Mouse (Mus musculus) forebrain, embryonic 16.5 days (tissue): Measurements from ENCODE around the gene Cda. TPM values are rescaled to one million over a fixed set of nuclear protein-coding genes. Genes with fewer than 3 reads are reported as not detected.

ENCODE experiments used
- ATAC-seq: fragments of 200-750 bp; cut with Nextera tagmentation; 2 replicates; pipeline ENCODE4 v1.8.0; 2017; ENCODE audit warnings: mild to moderate bottlenecking, moderate library complexity
- H3K27ac ChIP-seq: fragments of 300-500 bp; sonication (generic); 2 replicates; pipeline ENCODE4 v1.5.1; 2014; ENCODE audit warnings: low read length, control low read depth
- H3K27me3 ChIP-seq: fragments of 300-500 bp; sonication (generic); replicated peaks from 2 replicates; pipeline ENCODE4 v1.6.1; 2014; ENCODE audit warnings: low read length; ENCODE audit not compliant: control insufficient read depth, insufficient read depth
- H3K36me3 ChIP-seq: fragments of 300-500 bp; sonication (generic); 2 replicates; pipeline ENCODE4 v1.6.1; 2014; ENCODE audit not compliant: control insufficient read depth, insufficient read depth
- H3K4me1 ChIP-seq: fragments of 300-500 bp; sonication (generic); replicated peaks from 2 replicates; pipeline ENCODE4 v1.6.1; 2014; ENCODE audit warnings: low read length; ENCODE audit not compliant: control insufficient read depth, insufficient read depth
- H3K4me2 ChIP-seq: fragments of 300-500 bp; sonication (generic); 2 replicates; pipeline ENCODE4 v1.6.1; 2014; ENCODE audit warnings: mild to moderate bottlenecking, low read length, control low read depth
- H3K4me3 ChIP-seq: fragments of 300-500 bp; sonication (generic); replicated peaks from 2 replicates; pipeline ENCODE4 v1.5.1; 2014; ENCODE audit warnings: mild to moderate bottlenecking, low read length, control low read depth
- H3K9ac ChIP-seq: fragments of 300-500 bp; sonication (generic); replicated peaks from 2 replicates; pipeline ENCODE4 v1.6.1; 2014; ENCODE audit warnings: low read depth, low read length, control low read depth
- H3K9me3 ChIP-seq: fragments of 300-500 bp; sonication (generic); 2 replicates; pipeline ENCODE4 v1.6.1; 2016; ENCODE audit warnings: low read length; ENCODE audit not compliant: control insufficient read depth
- WGBS: fragments of 180-500 bp; shearing (Covaris S2); extraction: QIAGEN DNeasy Blood & Tissue Kit; methylation state at CpG from one replicate; pipeline ENCODE4 v1.1.7; 2014; 5-methylcytosine and 5-hydroxymethylcytosine counted together
- polyA plus RNA-seq: library from polyadenylated mRNA; unstranded; fragments of >200 nt; fragmentation: Nextera tagmentation; extraction: Ambion mirVana; gene quantifications from 2 replicates; pipeline ENCODE4 v1.2.1, GENCODE M21; 2015

The Cda gene
- polyA plus RNA-seq, 1 experiment from 2014 or later = 1.0 TPM

DNA sequence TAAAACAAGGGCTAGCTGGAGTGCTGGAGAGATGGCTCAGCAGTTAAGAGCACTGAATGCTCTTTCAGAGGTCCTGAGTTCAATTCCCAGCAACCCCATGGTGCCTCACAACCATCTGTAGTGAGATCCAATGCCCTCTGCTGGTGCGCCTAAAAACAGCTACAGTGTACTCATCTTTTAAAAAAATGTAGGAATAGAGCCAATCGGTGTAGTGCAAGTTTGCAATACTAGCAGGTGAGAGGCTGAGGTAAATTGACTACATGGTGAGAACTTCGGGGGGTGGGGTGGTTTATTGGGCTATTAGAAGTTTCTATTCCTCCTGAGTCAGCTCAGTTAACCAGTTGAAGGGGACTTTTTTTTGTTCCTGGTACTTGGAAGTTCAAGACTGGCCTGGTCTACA, 7.3 kb upstream of the Cda start:
- Histone ChIP-seq H3K9ac (no peak overlapping the region), H3K27ac (no peak overlapping the region), H3K27me3 (no peaks in the 10 kb centered on the region), H3K36me3 (no peaks in the 10 kb centered on the region), H3K9me3 (no peaks in the 10 kb centered on the region), H3K4me2 (no peak overlapping the region), H3K4me1 (peaks cover 9% of the 10 kb centered on the region), H3K4me3 (no peak overlapping the region)
- 83% methylated on average over 3 of the region's 3 CpGs for WGBS
- no peak for ATAC-seq

DNA sequence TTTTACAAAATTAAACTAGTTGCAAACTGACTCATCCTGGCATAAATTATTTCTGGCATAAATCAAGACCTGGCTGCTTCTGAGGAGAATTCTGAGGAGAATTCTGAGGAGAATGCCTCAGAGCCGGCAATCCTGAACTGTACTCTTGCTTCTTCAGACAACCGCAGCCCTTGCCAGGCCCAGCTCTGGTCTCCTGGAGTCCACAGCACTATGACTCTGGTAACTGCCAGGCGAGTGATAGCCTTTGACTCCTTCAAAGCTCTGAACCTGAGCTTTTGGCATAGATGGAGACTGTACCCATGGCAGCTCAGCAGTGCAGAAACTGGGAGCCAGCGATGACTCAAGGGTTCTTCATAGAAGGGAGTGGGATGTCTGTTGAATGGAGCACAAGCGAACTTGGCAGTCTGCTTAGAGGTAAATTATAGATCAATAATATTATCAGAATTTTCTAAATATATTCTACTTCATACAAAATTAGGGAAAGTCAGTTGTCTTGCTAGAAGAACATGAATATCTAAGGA, 3.3 kb upstream of the Cda start:
- no peak for ATAC-seq
- Histone ChIP-seq H3K27me3 (peaks cover 14% of the 10 kb centered on the region; the same call in 1 of the 2 replicates), H3K27ac (no peak overlapping the region), H3K4me2 (no peak overlapping the region), H3K4me3 (no peak overlapping the region), H3K36me3 (no peaks in the 10 kb centered on the region), H3K9ac (no peak overlapping the region), H3K4me1 (peaks cover 8% of the 10 kb centered on the region), H3K9me3 (no peaks in the 10 kb centered on the region)
- 76% methylated on average over 5 of the region's 5 CpGs for WGBS

DNA sequence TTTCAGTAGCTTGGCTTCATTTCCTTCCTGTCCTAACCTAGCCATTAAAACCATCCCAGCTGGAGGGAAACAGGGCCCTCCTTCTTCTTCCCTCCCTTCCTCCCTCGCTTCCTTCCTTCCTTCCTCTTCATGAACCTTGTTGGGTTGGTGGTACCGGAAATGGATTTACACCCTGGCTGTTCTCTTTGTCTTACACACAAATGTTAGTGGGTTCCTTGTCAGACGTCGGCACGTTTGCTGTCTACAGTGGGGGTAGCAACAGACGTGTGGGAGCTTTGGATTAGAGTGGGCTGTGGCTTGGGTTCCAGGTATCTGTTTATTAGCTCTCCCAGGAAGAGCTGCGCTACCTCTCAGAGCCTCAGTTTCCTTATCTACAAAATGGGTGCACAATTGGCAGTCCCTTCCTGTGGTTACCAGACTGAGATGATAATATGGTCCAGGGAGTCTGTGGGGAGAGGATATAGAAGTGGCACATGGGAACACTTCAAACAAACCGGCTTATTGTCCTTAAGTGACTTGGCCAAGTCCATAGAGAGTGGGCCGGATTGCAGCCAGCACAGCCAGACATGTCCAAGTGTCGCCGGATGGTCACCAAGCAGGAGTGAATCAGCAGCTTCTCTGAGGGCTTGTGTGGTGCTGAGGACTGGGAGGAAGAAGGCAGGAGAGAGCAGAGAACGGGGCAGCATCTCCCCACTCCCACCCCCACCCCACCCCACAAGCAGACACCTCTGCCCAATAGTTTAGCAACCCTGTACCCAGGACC, 887 bp upstream of the Cda start:
- no peak overlapping the region for H3K9ac ChIP-seq
- peaks cover 8% of the 10 kb centered on the region for H3K4me1 ChIP-seq
- no peaks in the 10 kb centered on the region for H3K36me3 ChIP-seq
- peaks cover 14% of the 10 kb centered on the region; the same call in 1 of the 2 replicates for H3K27me3 ChIP-seq
- H3K27ac ChIP-seq = no peak overlapping the region
- H3K4me3 ChIP-seq = no peak overlapping the region
- ATAC-seq = no peak
- H3K4me2 ChIP-seq = no peak overlapping the region
- no peaks in the 10 kb centered on the region for H3K9me3 ChIP-seq
- WGBS = 86% methylated on average over 12 of the region's 12 CpGs

DNA sequence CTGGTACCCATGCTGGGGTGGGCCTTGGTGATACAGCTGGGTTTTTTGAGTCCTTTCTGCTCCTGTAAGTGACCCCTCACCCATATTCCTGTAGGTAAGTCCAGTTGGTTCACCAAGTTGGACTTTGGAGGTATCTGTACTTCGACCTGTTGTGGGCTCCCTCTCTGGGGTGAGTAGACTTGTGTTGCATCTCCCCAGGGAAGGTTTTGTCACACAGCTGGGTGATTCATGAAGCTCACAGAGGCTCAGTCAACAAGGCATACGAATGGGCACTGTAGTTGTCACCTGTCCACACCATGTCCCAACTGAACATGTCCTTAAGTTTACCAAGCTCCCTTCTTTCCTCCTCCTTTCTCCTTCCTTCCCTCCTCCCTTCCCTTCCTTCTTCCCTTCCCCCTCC, 1.2 kb downstream of the Cda start:
- no peak for ATAC-seq
- no peak overlapping the region for H3K9ac ChIP-seq
- no peak overlapping the region for H3K27ac ChIP-seq
- H3K4me2 ChIP-seq = no peak overlapping the region
- 87% methylated on average over 2 of the region's 2 CpGs for WGBS
- no peaks in the 10 kb centered on the region for H3K36me3 ChIP-seq
- peaks cover 8% of the 10 kb centered on the region for H3K4me1 ChIP-seq
- H3K27me3 ChIP-seq = peaks cover 14% of the 10 kb centered on the region; the same call in 1 of the 2 replicates
- H3K4me3 ChIP-seq = no peak overlapping the region
- H3K9me3 ChIP-seq = no peaks in the 10 kb centered on the region

DNA sequence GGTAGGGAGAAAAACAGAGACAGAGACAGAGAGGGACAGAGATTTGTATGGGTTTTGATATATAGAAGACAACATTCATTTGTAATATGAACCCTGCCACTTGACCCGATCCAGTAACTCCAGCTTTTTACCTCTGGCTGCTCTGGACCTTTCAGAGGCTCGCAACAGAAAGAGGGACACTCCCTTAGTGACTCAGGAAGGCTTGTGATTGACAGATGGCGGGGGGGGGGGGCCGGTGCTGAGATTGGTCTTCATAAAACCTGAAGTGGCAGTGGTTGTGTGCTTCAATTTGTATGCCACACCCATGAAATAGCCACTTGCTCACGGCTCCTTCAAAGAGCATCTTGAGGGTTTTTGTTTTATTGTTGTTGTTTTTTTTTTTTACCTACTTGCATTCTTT, 4.3 kb downstream of the Cda start:
- H3K9ac ChIP-seq = no peak overlapping the region
- no peak for ATAC-seq
- peaks cover 8% of the 10 kb centered on the region for H3K4me1 ChIP-seq
- no peaks in the 10 kb centered on the region for H3K9me3 ChIP-seq
- H3K4me2 ChIP-seq = no peak overlapping the region
- peaks cover 14% of the 10 kb centered on the region; the same call in 1 of the 2 replicates for H3K27me3 ChIP-seq
- H3K4me3 ChIP-seq = no peak overlapping the region
- 70% methylated on average over 5 of the region's 5 CpGs for WGBS
- no peak overlapping the region for H3K27ac ChIP-seq
- no peaks in the 10 kb centered on the region for H3K36me3 ChIP-seq

DNA sequence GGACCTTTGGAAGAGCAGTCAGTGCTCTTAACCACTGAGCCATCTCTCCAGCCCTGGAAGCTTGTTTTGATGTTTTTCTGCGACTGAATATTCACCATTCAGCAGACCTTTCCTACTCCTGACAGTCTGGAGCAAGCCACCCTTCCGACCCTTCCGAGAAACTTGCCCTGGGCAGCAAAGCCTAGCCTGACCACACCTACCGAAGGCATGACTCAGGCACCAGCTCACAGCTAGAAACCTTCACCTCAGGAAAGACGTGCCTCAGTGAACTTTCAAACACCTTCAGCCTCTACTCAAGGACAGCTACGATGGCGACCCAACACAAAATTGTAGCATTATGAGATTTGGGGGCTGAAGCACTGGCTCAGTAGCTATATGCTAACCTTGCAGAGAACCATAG, 4.9 kb downstream of the Cda start:
- H3K4me2 ChIP-seq = no peak overlapping the region
- no peak overlapping the region for H3K27ac ChIP-seq
- H3K27me3 ChIP-seq = peaks cover 8% of the 10 kb centered on the region; the same call in 1 of the 2 replicates
- WGBS = 90% methylated on average over 7 of the region's 7 CpGs
- ATAC-seq = no peak
- H3K9me3 ChIP-seq = no peaks in the 10 kb centered on the region
- no peak overlapping the region for H3K9ac ChIP-seq
- no peak overlapping the region for H3K4me3 ChIP-seq
- peaks cover 4% of the 10 kb centered on the region for H3K4me1 ChIP-seq
- no peaks in the 10 kb centered on the region for H3K36me3 ChIP-seq

DNA sequence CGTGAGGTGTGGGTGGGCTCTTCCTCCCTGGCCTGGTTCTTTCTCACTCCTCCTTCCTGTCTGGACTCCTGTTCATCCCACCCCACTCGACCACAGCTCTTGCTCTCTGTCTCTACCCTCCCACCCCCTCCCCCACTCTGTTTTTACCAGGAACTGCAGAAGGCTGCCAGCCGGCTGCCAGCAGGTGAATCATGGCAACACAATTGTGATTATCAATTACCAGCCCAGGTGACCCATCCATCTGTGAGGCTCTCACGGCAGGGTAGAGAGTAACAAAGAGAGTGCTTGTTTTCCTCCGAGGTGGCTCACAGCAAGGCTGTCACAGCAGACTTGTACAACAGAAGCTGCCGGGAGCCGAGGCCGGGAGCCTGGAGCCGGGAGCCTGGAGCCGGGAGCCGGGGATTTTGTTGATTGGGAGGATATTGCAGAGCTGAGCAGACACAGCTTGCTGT, 6.4 kb downstream of the Cda start:
- peak; percentile 28; the same call in 1 of the 2 replicates for ATAC-seq
- Histone ChIP-seq H3K9me3 (no peaks in the 10 kb centered on the region), H3K36me3 (no peaks in the 10 kb centered on the region), H3K27ac (0 out of 2 replicates have a peak overlapping the region, but pooled peaks have one; percentile 2), H3K9ac (0 out of 2 replicates have a peak overlapping the region, but pooled peaks have one; percentile 7), H3K4me2 (peak overlapping the region; percentile 25), H3K4me3 (no peak overlapping the region), H3K27me3 (no peaks in the 10 kb centered on the region), H3K4me1 (no peaks in the 10 kb centered on the region; the same call in none of the 2 replicates)
- 5% methylated on average over 11 of the region's 11 CpGs for WGBS

DNA sequence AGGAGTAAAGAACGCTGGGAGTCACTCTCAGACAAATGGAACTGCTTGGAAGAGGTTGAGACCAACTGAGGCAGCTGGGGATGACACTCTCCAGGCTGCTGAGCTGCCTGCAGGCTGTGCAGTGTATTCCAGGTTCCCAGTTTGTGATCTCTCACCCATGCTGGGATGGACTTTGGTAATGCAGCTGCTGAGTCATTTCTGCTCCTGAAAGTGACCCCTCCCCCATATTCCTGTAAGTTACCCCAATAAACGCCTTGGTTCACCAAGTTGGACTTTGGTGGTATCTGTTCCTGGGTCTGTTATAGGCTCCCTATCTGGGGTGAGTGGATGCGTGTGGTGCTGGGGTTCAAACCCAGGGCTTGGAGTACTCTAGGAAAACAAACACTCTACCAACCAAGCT, 9.6 kb downstream of the Cda start:
- Histone ChIP-seq H3K36me3 (no peaks in the 10 kb centered on the region), H3K4me2 (no peak overlapping the region), H3K4me3 (no peak overlapping the region), H3K27me3 (no peaks in the 10 kb centered on the region), H3K27ac (no peak overlapping the region), H3K9ac (no peak overlapping the region), H3K4me1 (no peaks in the 10 kb centered on the region; the same call in none of the 2 replicates), H3K9me3 (no peaks in the 10 kb centered on the region)
- ATAC-seq = no peak
- whole genome bisulfite sequencing = 77% methylated on average over 3 of the region's 3 CpGs

DNA sequence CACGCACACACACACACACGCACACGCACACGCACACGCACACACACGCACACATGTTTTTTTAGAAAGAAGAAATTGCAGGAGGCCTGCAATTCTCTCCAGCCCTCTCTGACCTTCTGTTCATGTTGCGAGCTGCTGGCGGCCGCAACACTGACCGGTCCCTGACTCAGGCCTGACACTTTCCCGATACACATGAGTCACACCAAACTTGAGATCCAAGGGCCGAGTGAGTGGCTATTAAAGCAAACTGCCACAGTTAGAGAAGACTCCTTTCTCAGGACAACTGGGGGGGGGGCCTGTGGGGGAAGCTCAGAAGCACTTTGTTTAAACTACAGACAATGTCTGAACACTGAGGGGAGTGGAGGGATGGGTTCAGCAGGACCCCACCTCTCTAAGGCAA, 11.2 kb downstream of the Cda start:
- no peaks in the 10 kb centered on the region for H3K36me3 ChIP-seq
- no peaks in the 10 kb centered on the region for H3K9me3 ChIP-seq
- no peak overlapping the region for H3K27ac ChIP-seq
- no peaks in the 10 kb centered on the region; the same call in 1 of the 2 replicates for H3K4me1 ChIP-seq
- H3K4me3 ChIP-seq = no peak overlapping the region
- no peak for ATAC-seq
- WGBS = 93% methylated on average over 12 of the region's 12 CpGs
- H3K27me3 ChIP-seq = no peaks in the 10 kb centered on the region
- H3K9ac ChIP-seq = no peak overlapping the region
- no peak overlapping the region for H3K4me2 ChIP-seq
